Mouse (Mus musculus): ENCODE measurements around the gene Cartpt.
"Not testable (repeated sequence)": the region's sequence is repeated elsewhere in the genome, so short reads cannot be mapped to it uniquely, and the experiment has no call there.

Gene Cartpt

DNA sequence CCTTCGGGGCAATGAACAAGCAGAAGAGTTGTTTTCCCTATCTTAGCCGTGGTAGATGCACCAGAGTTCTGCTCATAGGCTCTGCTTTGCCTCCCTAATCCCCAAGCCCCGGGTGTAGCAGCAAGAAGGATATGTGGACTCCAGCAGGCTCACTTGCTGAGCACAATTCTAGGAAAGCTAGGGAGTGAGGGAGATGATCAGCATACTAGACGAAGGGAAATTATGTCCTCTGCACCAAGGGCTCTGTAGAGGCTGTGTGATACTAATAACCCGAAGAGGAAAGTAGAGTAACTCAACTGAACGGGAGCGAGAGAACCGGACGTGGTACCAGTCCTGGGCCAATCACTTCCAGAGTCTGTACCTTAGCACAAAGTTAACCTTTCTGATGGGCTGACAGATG, at the start of gene Cartpt:
Gene Cartpt, minus strand, starts transcription at position 127 of the 400 bp plus-strand sequence.
- no peak for DNase-seq (ENCODE audit: low spot score in 2 of 2)

DNA sequence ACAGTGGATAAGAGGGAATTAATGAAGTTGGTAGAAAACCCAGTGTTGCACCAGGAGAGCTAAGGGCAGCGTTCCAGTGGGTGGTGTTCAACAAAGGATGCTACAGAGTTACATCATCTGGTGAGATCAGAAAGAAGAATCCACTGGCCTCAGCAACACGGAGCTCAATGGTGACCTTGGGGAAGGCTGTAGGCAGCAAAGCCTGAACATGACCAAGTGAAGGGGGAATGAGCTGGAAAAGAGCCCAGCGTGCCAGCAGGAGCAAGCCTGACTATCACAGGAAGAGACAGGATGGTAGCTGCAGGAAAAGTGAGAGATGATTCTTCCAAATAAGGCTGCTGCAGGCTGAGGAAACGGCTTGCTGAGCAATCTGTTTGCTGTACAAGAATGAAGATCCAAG, 46.5 kb upstream of the Cartpt start:
- DNase-seq (ENCODE audit: low spot score in 2 of 2) = no peak

DNA sequence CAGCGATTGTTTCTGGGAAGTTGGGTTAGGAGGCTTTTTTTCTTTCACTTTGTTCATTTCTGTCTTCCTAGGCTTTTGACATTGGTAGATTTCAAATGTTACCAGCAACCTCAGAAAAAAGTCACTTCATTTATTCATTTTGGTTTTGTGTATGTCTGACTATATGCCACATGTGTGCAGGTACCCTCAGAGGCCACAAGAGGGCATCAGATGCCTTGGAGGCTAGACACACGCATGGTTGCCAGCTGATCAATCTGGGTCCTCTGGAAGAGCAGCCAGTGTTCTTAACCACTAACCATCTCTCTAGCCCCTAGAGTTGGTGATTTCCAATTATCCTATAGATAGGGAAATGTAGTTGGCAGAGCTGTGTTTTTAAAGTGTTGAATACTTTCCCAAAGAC, 42.6 kb upstream of the Cartpt start:
- DNase-seq (ENCODE audit: low spot score in 2 of 2) = no peak

DNA sequence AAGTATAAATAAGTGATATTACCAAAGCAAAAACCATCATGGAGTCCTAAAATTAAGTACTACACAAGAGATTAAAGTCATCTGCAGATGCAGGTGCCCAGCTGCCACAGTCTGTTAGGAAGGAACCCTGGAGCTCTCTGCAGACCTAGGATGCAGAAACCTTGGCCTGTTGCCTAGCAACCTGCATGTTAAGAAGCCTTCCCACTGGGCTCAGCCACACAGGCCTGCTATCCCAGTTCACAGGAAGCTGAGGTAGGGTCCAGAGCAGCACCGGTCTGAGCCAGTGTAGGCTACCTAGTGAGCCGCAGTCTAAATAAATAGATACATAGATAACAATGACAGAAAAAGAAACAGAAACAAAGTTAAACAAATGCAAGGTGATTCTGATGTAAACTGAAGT, 39.7 kb upstream of the Cartpt start:
- DNase-seq (ENCODE audit: low spot score in 2 of 2) = no peak

DNA sequence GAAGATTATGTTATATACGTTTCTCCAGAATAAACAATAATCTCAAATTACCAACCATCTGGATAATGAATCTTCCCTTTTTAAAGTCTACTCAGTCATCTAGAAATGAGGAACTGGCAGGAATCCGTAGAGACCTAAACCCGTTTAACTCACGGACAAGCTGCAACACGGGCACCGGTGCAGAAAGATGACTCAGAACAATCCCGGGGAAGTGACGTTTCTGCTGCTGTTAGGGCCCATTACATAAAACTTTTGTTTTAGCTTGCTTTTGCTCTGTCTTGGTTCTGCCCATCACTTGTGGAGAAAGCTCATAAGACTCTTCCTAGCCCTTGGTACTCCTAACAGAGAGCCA, 38.4 kb upstream of the Cartpt start:
- DNase-seq (ENCODE audit: low spot score in 2 of 2) = no peak

DNA sequence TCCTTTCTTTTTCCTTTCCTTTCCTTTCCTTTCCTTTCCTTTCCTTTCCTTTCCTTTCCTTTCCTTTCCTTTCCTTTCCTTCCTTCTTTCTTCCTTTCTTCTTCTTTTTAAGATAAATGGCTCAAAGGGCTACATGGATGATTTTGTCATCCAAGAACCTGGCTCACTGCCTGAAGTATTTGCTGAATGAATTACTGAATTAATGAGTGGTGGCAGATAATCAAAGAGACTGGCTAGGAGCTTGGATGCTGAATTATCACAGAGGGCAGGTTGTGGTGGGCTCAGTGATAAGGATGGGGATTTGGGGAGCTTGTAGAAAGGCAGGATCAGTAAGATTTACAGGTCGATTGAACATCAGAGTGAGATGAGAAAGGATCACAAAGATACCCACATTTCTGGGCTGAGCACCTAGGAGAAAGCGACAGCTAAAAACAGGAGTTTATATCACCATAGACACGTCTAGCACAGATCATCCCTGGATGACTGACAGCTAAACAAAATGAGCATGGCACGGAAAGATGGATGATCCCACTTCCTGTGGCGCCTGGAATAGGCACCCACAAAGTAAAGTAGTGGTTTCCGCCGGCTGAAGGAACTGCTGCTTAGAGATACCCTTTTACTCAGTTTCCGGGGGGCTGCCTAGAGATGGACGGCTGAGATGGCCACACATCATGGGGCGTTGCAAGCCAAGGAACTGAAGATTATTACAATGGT, 37.9 kb upstream of the Cartpt start:
- no peak for DNase-seq (ENCODE audit: low spot score in 2 of 2)

DNA sequence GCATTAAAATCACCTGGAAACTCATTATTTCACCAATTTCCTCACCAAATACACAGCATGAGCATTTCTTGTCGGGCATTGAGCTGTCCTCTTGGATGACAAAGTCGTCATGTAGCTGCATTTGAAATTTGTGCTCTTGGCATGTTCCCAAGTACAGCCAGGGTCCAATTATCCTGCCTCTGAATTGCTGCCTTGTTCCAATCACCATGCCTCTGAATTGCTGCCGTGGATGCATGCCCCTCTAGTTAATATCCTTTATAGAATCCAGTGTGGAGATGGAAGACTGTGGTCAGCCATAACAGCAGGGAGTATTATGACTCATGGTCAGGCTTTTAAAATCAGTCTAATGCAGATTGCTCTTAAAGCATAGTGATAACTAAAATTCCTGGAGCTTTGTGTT, 36.9 kb upstream of the Cartpt start:
- no peak for DNase-seq (ENCODE audit: low spot score in 2 of 2)

DNA sequence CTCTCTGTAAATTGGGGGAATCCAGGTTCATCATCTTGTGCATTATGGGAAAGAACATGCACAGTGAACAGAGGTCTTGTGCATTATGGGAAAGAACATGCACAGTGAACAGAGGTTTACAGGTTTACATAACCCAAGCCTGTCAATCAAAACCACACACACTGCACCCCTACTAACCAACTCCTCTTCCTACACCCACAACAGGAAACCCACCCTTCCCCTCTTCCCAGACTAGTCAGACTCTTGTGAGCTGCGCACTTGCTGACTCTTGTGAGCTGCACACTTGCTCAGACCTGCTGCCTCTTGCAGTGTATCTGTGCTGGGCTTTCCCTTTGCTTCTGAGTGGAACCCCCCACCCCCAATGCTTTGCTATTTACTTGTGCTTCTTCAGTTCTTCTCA, 31.5 kb upstream of the Cartpt start:
- no peak for DNase-seq (ENCODE audit: low spot score in 2 of 2)

DNA sequence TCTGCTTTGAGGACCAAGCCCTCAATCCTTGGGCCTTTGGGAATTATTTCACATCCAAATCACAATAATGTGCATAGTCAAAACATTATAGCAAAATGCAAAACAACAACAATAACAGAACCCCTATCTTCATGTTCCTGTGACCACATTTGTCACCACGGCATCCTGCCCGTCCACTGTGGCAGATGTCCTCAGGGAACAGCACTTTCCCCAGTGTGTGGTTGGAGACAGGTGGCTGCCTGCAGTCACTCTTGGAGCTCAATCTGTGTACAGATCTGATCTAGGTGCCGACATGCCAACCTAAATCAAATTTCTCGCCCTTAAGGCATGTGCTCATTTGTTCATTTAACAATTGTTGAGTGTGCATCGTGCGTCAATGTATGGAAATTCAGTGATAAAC, 30.6 kb upstream of the Cartpt start:
- DNase-seq (ENCODE audit: low spot score in 2 of 2) = no peak

DNA sequence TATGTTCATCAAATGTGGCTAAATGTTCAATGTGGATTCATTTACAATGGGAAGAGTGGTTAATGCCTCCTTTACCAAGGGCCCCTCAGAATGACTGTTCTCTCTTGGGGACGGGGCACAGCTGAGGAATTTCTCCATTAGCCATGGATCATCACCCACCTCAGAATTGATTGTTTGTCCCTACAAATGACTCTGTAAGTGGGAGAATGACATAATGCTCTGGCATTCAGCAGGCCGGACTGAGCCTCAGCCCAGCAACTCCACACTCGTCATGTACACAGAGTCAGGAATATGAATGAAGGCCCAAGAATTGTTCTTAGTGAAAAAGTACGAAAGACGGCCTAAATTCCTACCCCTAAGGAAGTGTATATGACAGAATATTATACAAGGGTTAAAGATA, 25.4 kb upstream of the Cartpt start:
- DNase-seq (ENCODE audit: low spot score in 2 of 2) = no peak

DNA sequence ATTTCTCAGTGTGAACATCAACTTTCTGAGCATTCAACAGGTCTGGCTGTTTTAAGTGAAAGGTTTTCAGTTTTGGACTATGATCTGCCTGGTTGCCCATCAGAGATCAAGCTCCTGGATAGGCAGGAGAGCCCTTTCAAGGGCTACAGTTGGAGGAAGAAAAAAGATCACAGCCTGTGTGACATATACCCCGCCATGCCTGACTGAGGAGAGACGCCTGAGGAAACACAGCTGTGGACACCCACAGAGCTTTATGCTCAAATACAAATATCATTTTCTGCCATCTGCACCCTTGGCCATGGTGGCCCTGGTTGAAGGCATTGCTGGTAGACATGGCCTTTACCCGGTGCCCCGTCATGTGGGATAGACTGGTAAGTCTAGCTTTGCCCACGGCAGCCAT, 14.7 kb upstream of the Cartpt start:
- no peak for DNase-seq (ENCODE audit: low spot score in 2 of 2)

DNA sequence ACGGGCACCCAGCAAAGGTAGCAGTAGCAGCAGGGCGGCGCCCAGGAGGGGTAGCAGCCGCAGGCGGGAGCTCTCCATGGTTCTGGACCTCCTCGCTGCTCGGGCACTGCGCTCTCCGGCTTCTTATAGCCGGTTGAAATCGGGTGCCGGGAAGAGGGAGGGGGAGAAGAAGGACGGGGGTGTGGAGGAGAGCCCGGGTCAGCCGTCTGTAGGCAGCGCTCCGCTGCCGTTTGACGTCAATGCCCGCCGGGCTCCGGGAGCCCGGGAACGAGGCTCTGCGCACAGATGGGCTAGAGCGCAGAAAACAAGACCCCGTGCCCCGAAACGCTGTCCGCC, 366 bp downstream of the Cartpt start:
- peak in 1 of 2 experiments; percentile 64 for DNase-seq (ENCODE audit: low spot score in 2 of 2)

DNA sequence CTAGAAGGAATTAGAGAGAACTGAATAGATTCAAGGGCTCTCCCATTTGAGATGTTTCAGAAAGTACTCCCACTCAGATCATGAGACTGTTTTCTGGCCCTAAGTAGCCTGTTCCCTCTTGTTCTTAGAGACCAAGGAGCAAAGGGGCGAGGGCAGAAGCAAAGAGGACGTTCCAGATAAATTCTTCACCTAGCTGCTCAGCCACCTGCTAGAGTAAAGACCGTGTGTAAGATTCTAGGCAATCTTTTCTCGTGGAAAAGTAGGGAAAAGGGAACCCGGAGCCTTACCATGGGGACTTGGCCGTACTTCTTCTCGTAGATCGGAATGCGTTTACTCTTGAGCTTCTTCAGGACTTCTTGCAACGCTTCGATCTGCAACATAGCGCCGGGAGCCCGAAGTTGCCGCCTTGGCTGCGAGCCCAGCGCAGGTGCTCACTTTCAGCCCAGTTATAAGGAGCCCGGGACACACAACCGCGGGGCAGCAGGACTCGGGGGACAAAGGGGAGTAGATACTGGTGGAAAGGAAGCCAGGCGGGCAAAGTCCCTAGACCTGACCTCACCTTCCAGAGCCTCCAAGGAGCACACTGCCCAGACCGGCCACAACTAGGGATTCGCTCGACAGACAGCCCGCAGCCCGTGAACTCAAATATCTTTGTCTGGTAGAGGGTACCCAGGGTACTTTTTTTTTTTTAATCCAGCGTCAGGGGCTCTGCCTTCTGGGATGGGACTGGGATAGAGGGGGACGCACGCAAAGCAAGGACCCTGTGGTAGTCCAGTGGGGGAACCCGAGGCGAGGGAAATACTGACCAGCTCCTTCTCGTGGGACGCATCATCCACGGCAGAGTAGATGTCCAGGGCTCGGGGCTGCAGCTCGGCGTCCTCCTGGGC, 978 bp downstream of the Cartpt start:
- no peak for DNase-seq (ENCODE audit: low spot score in 2 of 2)

DNA sequence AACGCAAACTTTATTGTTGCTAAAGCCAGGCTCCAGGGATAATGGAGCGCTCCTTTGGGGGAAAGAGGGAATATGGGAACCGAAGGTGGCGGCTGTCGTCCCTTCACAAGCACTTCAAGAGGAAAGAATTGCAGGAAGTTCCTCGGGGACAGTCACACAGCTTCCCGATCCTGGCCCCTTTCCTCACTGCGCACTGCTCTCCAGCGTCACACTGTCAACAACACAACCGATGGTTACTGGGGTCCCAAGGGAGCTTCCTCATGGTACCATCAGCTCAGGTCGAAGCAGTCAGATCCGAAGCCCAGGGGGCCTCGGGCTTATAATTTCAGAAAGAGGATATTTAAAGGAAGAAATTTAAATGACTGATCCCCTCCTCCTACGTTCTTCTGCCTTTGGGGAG, 2.1 kb downstream of the Cartpt start:
- DNase-seq (ENCODE audit: low spot score in 2 of 2) = no peak

DNA sequence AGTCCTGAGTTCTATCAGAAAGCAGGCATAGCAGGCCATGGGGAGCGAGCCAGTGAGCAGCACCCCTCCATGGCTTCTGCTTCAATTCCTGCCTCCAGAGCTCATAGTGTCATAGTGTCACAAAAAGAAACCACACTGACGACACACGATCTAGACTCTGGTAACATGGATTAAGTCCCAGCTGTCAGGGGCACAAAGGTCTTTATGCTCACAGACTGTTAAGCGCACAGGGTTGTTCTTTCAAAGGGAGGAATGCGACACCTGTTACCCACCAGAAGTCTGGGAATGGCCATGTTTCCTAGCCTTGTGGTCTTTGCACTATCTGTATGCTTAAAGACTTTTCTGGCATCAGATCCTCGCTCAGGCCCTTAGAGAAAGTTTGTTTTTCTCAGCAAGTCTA, 15.3 kb downstream of the Cartpt start:
- DNase-seq (ENCODE audit: low spot score in 2 of 2) = no peak

DNA sequence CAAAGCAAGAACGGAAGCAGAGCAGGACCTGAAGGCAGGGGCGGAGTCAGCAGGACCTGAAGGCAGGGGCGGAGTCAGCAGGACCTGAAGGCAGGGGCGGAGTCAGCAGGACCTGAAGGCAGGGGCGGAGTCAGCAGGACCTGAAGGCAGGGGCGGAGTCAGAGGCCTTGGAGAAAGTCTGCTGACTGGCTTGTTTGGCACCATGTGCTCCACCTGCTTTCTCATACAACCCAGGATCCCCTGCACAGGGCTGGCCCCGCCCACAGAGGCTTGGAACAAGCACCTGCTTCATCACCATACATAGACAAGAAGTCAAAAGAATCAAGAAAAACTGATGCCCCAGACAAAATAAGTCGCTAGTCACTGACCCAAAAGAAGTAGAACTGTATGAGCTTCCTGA, 19.1 kb downstream of the Cartpt start:
- DNase-seq (ENCODE audit: low spot score in 2 of 2) = not testable (repeated sequence)

DNA sequence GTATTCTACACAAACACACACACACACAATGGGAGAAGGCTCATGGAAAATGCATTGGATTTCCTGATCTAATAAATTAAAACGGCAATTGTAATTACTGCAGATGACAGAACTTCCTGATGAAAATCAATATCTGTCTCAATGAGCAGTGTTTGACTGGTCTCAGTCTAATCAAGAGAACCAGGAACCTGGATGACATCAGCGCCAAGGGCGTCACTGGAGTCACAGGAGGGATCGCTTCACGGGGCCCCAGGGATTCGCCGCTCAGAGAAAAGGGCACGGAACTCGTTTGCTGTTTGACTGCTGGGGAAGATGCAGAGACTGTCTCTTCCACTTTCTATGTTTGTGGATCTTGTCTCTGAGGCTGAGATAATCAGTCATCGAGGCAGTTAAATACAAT, 21.2 kb downstream of the Cartpt start:
- no peak for DNase-seq (ENCODE audit: low spot score in 2 of 2)

DNA sequence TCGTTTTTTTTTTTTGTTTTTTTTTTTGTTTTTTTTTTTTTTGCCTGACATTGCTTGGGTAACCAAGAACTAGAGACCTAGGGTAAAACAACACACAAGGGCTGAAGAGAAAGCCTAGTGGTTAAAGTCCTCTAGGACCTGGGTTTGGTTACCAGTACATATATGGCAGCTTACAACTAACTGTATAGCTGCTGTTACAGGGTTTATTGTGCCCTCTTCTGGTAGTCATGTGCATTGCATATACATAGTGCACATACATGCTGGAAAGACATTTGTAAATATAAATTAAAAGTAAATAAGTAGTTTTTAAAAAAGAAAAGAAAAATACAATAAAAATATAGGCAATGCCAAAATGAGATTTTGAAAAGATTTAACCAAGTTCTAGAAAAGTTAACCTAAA, 28.8 kb downstream of the Cartpt start:
- DNase-seq (ENCODE audit: low spot score in 2 of 2) = no peak

DNA sequence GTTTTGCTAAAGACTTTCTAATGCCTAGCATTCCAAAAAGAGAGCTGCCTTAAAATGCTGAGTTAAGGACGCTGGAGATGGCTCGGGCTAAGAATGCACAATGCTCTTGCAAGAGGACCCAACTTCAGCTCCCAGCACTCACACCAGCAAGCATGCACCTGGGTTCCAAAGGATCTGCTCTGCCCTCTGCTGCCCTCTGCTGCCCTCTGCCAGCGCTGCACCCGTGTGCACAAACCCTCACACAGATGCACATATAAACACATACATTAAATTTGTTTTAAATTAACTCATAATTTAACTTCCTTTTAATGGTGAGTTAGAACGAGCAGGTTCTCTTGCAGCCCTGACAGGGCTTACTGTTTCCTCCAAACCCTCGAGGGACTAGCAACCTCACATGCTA, 32.5 kb downstream of the Cartpt start:
- DNase-seq (ENCODE audit: low spot score in 2 of 2) = no peak

DNA sequence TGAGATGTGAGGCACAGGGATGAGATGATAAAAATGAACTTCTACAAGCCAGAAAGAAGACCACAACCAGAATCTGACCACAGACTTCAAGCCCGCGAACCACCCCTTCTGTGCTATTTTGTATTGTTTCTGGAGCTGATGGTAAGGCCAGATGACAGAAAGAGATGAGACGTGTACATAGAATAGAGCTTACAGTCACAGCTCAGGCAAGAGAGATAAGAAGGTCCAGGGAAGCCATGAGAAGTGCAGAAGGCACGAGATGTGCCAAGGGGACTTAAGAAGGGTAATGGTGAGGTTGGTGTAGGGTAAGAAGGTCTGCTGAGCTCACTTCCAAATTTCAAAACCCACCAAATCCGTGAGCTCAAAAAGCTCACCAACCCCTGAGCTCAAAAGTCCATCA, 36.6 kb downstream of the Cartpt start:
- no peak for DNase-seq (ENCODE audit: low spot score in 2 of 2)

DNA sequence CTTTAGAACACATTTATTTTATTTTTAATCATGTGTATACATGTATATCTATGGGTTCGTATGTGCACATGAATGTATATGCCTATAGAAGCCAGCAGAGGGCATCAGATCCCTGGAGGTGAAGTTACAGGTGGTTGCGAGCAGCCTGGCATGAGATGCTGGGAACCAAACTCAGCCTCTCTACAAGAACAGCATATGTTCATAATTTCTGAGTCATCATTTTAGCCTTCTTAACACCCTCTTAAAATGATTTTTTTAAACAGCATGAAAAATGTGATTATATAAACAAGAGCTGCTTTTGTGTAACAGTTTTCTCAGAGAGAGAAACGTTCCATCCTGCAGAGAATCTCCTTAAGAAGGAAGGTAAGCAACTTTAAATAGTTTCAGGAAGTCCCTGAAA, 40.2 kb downstream of the Cartpt start:
- no peak for DNase-seq (ENCODE audit: low spot score in 2 of 2)

DNA sequence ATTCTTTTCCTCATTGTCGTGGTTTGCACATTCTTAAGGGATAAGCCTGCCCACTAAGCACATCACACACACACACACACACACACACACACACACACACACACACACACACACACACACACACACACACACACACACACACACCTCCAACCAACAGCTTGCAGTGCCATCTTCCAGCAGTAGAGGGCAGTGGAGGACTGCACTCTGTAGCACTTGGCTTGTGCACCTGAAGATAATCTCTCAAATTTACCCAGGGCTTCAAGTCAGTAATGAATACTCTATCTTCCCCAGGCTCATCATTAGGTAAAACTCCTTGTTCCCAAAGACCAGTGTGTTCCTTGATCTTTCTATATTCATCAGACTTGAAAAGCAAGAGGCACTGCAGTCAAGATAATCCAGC, 41.8 kb downstream of the Cartpt start:
- DNase-seq (ENCODE audit: low spot score in 2 of 2) = peak in 1 of 2 experiments; percentile 60

DNA sequence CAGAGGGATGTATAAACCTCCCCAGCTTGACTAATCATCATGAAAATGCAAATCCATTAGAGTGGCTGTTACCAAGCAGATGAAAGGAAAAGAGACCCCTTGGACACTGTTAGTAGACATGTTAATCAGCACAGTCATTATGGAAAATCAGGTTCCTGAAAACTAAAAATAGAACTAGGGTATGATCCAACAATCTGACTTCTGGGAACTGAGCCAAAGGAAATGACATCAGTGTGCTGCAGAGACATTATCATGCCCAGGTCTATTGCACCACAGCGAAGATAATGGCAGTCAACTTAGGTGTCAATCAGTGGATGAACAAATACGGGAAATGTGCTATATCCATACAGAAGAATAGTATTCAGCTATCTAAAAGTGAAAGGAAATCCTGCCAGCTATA, 43.0 kb downstream of the Cartpt start:
- no peak for DNase-seq (ENCODE audit: low spot score in 2 of 2)

DNA sequence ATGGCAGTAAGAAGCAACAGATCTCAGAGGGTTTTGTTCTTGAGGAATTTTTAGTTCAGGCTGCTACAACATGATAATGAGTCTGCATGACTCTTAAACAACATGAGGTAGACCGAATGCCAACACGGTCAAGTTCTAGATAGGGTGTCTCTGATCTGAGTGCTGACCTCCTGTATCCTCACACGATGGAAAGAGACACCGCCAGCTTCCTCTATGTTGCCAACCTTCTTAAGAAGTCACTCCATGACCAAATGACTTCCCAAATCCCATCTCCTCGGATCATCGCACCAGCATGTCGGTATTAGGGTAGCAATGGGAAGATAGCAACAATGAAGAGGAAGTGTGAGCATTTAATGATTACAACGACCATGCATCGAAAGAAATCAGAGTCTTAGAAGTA, 43.6 kb downstream of the Cartpt start:
- no peak for DNase-seq (ENCODE audit: low spot score in 2 of 2)

Data from spleen, postnatal 10 days (tissue).